Mouse (Mus musculus): Measurements from ENCODE around the gene Gm4498. TPM values are rescaled to one million over a fixed set of nuclear protein-coding genes. Genes with fewer than 3 reads are reported as not detected.
"Not testable (repeated sequence)": the region's sequence is repeated elsewhere in the genome, so short reads cannot be mapped to it uniquely, and the experiment has no call there.

Gm4498 gene
- polyA plus RNA-seq (2015; fragmentation: Nextera tagmentation; extraction: Ambion mirVana) = not detected in 2 replicates

DNA sequence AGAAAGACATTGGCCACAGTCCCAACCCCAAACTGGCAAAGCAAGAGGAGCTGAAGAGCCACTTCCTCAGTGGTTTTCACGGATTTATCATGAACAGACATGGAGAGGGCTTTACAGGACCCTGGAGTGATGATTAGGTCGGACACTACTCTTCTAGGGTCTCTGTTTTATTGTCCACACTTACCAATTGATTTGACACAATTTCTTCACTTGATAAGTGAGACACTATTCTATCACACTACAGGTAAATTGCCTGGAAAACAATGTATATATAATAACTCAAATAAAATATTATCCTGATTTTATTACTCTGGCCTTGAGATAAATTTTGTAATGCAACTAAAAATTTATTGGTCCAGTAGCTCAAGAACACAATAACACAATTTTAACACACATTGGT lies at the start of gene Gm4498:
Gene Gm4498 (minus strand): TSS at position 101 of the 400 bp plus-strand sequence.
- WGBS = no CpG with 5 or more reads among the region's 2 CpGs
- not testable (repeated sequence) for H3K4me3 ChIP-seq (replicated peaks)

DNA sequence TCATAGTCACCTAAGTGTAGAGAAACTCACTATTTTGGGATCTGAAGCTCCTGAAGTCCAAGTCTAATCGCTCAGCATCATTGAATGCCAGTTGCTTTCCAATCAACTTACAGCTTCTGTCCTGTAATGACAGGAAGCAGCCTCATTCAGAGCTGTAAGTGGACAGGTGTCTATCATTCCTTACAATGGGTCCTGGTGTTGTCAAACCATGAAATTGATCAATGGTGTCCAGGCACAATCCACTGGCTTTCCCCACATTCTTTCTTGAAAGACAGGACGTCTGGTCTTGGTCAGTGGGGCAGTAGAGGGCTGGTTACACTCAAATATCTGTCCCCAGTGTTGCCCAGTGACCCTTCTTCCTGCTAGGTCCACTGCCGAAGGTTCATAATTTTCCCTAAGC lies 29.1 kb upstream of the Gm4498 start, which contains the start of gene Gm5890:
Gene Gm5890 (minus strand): TSS at position 101 of the 400 bp plus-strand sequence.
- not testable (repeated sequence) for H3K9me3 ChIP-seq (replicated peaks); H3K4me2 ChIP-seq (replicated peaks); ATAC-seq (ENCODE audit: insufficient number of reproducible peaks, low FRiP score, low TSS enrichment, low read depth); H3K27ac ChIP-seq (replicated peaks); H3K36me3 ChIP-seq; H3K27me3 ChIP-seq; H3K4me1 ChIP-seq; H3K9ac ChIP-seq; H3K4me3 ChIP-seq (replicated peaks)
- WGBS = no CpG with 5 or more reads among the region's 3 CpGs

More for the DNA sequence above, at the start of gene Gm4498:
- not testable (repeated sequence) for ATAC-seq (ENCODE audit: insufficient number of reproducible peaks, low FRiP score, low TSS enrichment, low read depth); H3K4me1 ChIP-seq; H3K9ac ChIP-seq; H3K27ac ChIP-seq (replicated peaks); H3K4me2 ChIP-seq (replicated peaks); H3K27me3 ChIP-seq; H3K36me3 ChIP-seq; H3K9me3 ChIP-seq (replicated peaks)

DNA sequence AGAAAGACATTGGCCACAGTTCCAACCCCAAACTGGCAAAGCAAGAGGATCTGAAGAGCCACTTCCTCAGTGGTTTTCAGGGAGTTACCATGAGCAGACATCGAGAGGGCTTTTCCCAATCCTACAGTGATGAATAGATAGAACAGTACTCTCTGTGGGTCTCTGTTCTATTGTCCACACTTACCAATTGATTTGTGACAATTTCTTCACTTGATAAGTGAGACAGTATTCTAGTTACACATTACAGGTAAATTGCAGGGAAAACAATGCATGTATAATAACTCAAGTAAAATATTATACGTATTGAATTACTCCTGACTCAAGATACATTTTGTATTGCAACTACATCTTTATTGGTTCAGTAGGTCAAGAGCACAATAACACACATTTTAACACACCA lies 28.1 kb downstream of the Gm4498 start, which contains the start of gene Gm6164:
Gene Gm6164 (minus strand): TSS at position 101 of the 400 bp plus-strand sequence.
- H3K9ac ChIP-seq; H3K27me3 ChIP-seq; H3K27ac ChIP-seq (replicated peaks); H3K4me1 ChIP-seq; H3K4me2 ChIP-seq (replicated peaks); ATAC-seq (ENCODE audit: insufficient number of reproducible peaks, low FRiP score, low TSS enrichment, low read depth); H3K4me3 ChIP-seq (replicated peaks); H3K36me3 ChIP-seq; H3K9me3 ChIP-seq (replicated peaks): not testable (repeated sequence)
- no CpG with 5 or more reads among the region's 2 CpGs for WGBS

DNA sequence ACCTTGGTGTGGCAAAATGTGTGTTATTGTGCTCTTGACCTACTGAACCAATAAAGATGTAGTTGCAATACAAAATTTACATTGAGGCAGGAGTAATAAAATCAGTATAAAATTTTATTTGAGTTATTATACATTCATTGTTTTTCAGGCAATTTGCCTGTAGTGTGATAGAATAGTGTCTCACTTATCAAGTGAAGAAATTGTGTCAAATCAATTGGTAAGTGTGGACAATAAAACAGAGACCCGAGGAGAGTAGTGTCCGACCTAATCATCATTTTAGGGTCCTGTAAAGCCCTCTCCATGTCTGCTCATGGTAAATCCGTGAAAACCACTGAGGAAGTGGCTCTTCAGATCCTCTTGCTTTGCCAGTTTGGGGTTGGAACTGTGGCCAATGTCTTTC lies 40.2 kb downstream of the Gm4498 start, which contains the start of gene Vmn1r95:
Gene Vmn1r95 (plus strand): TSS at position 301 of the 400 bp plus-strand sequence.
- not testable (repeated sequence) for H3K27ac ChIP-seq (replicated peaks); H3K27me3 ChIP-seq; H3K4me3 ChIP-seq (replicated peaks); ATAC-seq (ENCODE audit: insufficient number of reproducible peaks, low FRiP score, low TSS enrichment, low read depth); H3K36me3 ChIP-seq; H3K4me2 ChIP-seq (replicated peaks); H3K9me3 ChIP-seq (replicated peaks); H3K4me1 ChIP-seq; H3K9ac ChIP-seq
- WGBS = no CpG with 5 or more reads among the region's 3 CpGs

Other genes starting within 250 kb of the Gm4498 start
- not detected in 2 replicates for gene Nlrp9b, start 242.4 kb downstream of the Gm4498 start, polyA plus RNA-seq (2015; fragmentation: Nextera tagmentation; extraction: Ambion mirVana)
- gene Vmn1r91, start 134.1 kb downstream of the Gm4498 start, polyA plus RNA-seq (2015; fragmentation: Nextera tagmentation; extraction: Ambion mirVana) = not detected in 2 replicates
- gene Gm16442, start 111.2 kb downstream of the Gm4498 start, polyA plus RNA-seq (2015; fragmentation: Nextera tagmentation; extraction: Ambion mirVana) = not detected in 2 replicates
- not detected in 2 replicates for gene Vmn1r93, start 94.7 kb downstream of the Gm4498 start, polyA plus RNA-seq (2015; fragmentation: Nextera tagmentation; extraction: Ambion mirVana)
- gene Vmn1r94, start 65.5 kb downstream of the Gm4498 start, polyA plus RNA-seq (2015; fragmentation: Nextera tagmentation; extraction: Ambion mirVana) = not detected in 2 replicates
- not detected in 2 replicates for gene Vmn1r95, start 40.1 kb downstream of the Gm4498 start, polyA plus RNA-seq (2015; fragmentation: Nextera tagmentation; extraction: Ambion mirVana)
- gene Gm6164, start 28.2 kb downstream of the Gm4498 start, polyA plus RNA-seq (2015; fragmentation: Nextera tagmentation; extraction: Ambion mirVana) = not detected in 2 replicates
- not detected in 2 replicates for gene Gm5890, start 29.0 kb upstream of the Gm4498 start, polyA plus RNA-seq (2015; fragmentation: Nextera tagmentation; extraction: Ambion mirVana)
- not detected in 2 replicates for gene Gm4133, start 100.2 kb upstream of the Gm4498 start, polyA plus RNA-seq (2015; fragmentation: Nextera tagmentation; extraction: Ambion mirVana)
- not detected in 2 replicates for gene Gm5728, start 141.6 kb upstream of the Gm4498 start, polyA plus RNA-seq (2015; fragmentation: Nextera tagmentation; extraction: Ambion mirVana)
- gene Vmn1r100, start 184.1 kb upstream of the Gm4498 start, polyA plus RNA-seq (2015; fragmentation: Nextera tagmentation; extraction: Ambion mirVana) = not detected in 2 replicates
- gene Vmn1r101, start 208.8 kb upstream of the Gm4498 start, polyA plus RNA-seq (2015; fragmentation: Nextera tagmentation; extraction: Ambion mirVana) = not detected in 2 replicates
- gene Gm10670, start 241.1 kb upstream of the Gm4498 start, polyA plus RNA-seq (2015; fragmentation: Nextera tagmentation; extraction: Ambion mirVana) = not detected in 2 replicates

All from embryonic facial prominence, embryonic 15.5 days (tissue).